Mouse (Mus musculus) large intestine, adult 2 months (tissue): Measurements from ENCODE around the gene Hhat. TPM values are rescaled to one million over a fixed set of nuclear protein-coding genes. Genes with fewer than 3 reads are reported as not detected.

Source experiments
- DNase-seq: peaks from one replicate; pipeline ENCODE4 v3.0.0-alpha.2; 2012; ENCODE audit warnings: low read depth, low spot score
- WGBS: fragments of 180-500 bp; shearing (Covaris S2); methylation state at CpG from one replicate; pipeline ENCODE4 v1.1.7; 2018; 5-methylcytosine and 5-hydroxymethylcytosine counted together
- polyA plus RNA-seq: library from polyadenylated mRNA; depleted of rRNA; stranded (reverse); fragments of >200 nt; gene quantifications from 2 replicates; pipeline ENCODE4 v1.2.3, GENCODE M21; 2012

Gene Hhat
- polyA plus RNA-seq, 1 experiment, result 1.8 TPM

GRCm38 (mm10) chr1:192520836-192521435 lies 250.1 kb downstream of the Hhat start:
- WGBS, result 51% methylated on average over 13 of the region's 13 CpGs
- DNase-seq, result no peak

DNA sequence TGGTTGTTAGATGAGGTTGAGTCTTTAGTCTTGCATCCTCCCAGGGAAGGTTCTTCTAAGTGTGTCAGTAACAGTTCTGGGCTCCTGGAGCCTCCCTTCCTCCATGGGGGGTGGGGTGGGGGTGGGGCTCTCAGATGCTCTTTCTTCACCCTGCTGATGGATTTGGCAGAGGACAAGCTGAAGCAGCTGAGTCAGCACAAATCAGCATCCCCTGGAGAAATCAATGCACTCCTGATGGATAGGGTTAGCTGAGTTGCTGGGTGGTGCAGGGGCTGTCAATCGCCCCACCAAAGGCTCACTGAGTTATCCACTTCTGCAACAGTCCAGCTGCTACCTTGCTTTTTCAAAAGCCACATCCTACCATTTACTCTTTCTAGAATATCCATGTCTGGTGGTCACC lies 251.3 kb downstream of the Hhat start:
- WGBS, result 93% methylated on average over 1 of the region's 1 CpGs
- no peak for DNase-seq

DNA sequence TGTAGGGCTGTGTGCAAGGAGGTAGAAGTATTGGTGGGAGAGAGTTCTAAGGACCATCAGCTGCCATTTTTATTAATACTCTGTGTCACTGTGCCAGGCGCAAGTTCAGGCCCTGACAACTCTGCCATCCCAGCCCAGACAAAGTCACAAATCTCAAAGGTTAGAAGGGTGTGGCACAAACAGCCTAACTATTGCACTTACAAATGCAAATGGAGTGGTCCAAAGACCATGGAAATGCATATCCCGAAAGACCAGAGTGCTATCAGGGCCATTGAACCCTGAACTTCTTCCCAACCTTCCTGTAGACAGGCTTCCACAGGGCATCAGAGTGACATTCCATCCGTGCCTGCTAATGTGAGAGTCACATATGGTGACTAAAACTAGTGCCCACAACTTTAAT lies 255.7 kb downstream of the Hhat start:
- WGBS, result 60% methylated on average over 3 of the region's 3 CpGs
- no peak for DNase-seq

GRCm38 (mm10) chr1:192512821-192513220 lies 258.2 kb downstream of the Hhat start:
- WGBS, result 96% methylated on average over 1 of the region's 1 CpGs
- DNase-seq, result no peak

- 87% methylated on average over 4 of the region's 4 CpGs for WGBS
- no peak for DNase-seq
Measured at GRCm38 (mm10) chr1:192503651-192504050, 267.4 kb downstream of the Hhat start.

DNA sequence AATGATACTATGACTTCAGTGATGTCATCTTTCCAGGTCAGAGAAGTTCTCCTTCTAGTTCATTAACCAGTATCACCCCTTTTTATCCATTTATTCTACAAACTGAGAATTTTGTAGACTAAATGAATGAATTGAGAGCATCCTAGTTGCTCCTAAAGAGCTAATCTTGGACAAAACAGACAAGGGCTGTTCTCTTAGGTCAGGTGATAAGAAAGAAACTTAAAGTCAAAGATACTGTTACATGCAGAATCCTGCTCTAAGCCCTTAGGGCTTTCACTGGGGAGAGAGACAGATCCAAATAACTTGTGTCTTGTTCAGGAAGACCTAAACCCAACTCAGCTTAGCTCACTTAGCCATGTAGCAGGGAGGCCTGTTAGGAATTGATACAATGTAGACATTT lies 268.2 kb downstream of the Hhat start:
- no peak for DNase-seq

- WGBS, result 57% methylated on average over 9 of the region's 9 CpGs
- no peak for DNase-seq
Measured at GRCm38 (mm10) chr1:192502016-192502415, 269.0 kb downstream of the Hhat start.

GRCm38 (mm10) chr1:192497505-192497904 lies 273.5 kb downstream of the Hhat start:
- 73% methylated on average over 2 of the region's 2 CpGs for WGBS
- no peak for DNase-seq

GRCm38 (mm10) chr1:192489908-192490825 lies 280.9 kb downstream of the Hhat start:
- 75% methylated on average over 13 of the region's 13 CpGs for WGBS
- no peak for DNase-seq

GRCm38 (mm10) chr1:192487571-192487970 lies 283.5 kb downstream of the Hhat start:
- WGBS, result 96% methylated on average over 11 of the region's 11 CpGs
- DNase-seq, result no peak

- WGBS, result 58% methylated on average over 3 of the region's 3 CpGs
Measured at GRCm38 (mm10) chr1:192485030-192485429, 286.0 kb downstream of the Hhat start.

DNA sequence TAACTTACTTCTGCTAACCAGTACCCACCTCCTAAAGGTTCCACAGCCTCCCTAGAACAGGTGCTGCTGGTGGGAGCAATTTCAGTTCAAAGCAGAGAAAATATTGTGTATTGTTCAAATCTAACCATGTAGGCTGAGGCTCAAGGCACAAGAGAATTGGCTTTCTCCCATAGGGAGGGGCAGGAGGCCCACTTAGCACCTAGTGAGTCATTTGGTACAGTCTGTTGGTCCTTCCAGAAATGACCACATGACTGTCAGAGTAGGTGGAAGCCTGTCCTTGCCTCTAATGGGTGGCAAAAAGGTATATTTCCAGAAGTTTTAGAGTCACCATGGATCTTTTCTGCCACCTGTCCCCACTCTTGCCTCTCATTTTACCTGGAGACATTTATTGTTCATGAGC lies 289.6 kb downstream of the Hhat start:
- DNase-seq, result no peak

More at GRCm38 (mm10) chr1:192485030-192485429, 286.0 kb downstream of the Hhat start:
- no peak for DNase-seq

GRCm38 (mm10) chr1:192480072-192480784 lies 290.8 kb downstream of the Hhat start:
- WGBS, result 86% methylated on average over 8 of the region's 8 CpGs
- no peak for DNase-seq

GRCm38 (mm10) chr1:192478176-192478575 lies 292.8 kb downstream of the Hhat start:
- no peak for DNase-seq
- WGBS, result 65% methylated on average over 5 of the region's 5 CpGs

- WGBS, result 32% methylated on average over 6 of the region's 6 CpGs
- no peak for DNase-seq
Measured at GRCm38 (mm10) chr1:192477556-192477955, 293.5 kb downstream of the Hhat start.

DNA sequence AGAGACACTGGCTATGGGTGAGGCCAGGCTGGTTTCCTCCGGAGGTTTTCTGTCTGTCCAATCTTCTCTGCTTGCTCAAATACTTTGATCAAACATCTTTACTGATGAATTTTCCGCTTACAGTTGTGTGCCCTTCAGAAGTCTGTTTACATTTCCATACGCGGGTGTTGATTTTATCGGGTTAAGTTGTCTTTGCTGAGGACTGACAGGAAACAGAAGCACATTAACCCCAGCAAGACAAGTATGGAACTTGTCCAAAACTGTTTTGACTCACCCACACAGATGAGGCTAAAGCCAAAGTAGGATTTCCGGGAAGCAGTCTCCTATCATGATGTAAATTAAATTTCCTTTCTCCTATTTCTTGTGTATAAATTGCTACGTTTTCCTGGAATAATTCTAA lies 294.3 kb downstream of the Hhat start:
- 15% methylated on average over 7 of the region's 7 CpGs for WGBS
- no peak for DNase-seq

DNA sequence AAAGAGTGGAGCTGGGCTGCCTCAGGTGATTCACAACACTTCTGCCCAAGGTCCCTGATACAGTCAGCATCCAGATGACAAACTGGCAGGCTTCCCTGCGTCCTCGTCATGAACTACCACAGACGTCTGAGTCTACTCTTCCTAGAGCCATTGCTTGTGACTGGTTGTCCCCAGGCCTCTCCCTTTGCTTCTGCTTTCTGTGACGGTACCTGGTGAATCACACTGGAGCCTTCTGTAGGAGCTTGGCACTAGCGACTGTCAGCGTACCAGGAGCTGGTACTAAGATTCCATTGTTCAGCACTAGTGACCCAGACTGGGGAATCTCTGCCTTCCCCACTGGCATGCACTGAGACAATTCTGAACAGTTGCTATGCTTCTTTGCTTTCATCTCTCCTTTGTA lies 297.9 kb downstream of the Hhat start:
- WGBS, result 86% methylated on average over 6 of the region's 6 CpGs
- DNase-seq, result no peak

DNA sequence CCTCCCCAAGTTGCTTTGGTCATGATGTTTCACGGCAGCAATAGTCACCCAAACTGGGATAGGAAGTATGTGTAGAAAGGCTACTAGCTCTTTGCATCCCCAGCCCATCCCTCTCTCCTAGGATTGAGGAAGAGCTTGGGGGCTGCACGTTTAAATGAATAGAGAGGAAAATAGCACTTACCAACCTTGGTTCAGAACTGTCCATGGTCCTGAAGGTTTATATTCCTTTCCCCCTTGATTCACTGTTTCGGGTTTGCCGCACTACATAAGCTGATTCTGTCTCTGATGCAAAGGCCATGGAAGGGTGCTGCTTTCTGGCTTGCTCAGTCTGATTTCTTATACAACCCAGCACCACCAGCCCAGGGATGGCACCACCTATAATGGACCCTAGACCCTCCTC lies 298.7 kb downstream of the Hhat start:
- WGBS, result 46% methylated on average over 4 of the region's 4 CpGs
- DNase-seq, result no peak

- no peak for DNase-seq
- 67% methylated on average over 4 of the region's 4 CpGs for WGBS
Measured at GRCm38 (mm10) chr1:192463732-192464131, 307.3 kb downstream of the Hhat start.

DNA sequence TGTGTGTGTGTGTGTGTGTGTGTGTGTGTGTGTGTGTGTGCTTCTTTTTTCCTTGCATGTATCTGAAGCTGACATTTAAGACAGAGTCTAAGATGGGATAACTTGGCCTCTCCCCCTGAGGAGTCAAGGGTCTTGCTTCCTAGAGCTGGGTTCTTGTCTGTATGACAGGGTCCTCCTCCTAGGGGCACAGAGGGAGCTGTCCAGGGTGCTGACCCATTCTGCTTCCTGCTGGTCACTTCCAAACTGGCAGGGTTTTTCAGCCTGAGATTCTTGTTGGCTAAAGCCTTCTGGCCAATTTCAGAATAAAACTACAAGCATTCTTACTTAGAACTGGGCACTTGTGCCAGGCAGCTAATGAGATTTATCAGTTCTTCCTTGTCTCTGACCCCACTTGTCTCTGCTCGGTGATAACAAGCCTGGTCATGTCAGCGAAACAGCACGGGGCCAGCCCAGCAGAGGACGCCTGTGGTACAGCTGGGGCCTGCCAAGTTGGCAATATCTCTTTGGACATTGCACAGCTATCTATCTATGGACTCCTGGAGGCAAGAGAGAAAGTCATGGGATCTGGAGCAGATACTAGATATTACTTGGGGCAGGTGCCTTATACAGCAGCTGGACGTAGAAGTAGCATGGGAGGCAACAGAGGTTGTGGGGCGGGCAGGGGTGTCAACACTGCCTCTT lies 313.4 kb downstream of the Hhat start:
- WGBS, result 81% methylated on average over 6 of the region's 6 CpGs
- no peak for DNase-seq
